Mouse (Mus musculus) CD8-positive naive resting alpha-beta T cell, adult 2 months (primary cell): ENCODE measurements around the gene Evx2.

Experiments used
- DNase-seq, 2 experiments: peaks; one replicate each; pipeline ENCODE4 v3.0.0; 2022; ENCODE audit warnings: low read depth in 2 of 2, low spot score in 2 of 2

The Evx2 gene

DNA sequence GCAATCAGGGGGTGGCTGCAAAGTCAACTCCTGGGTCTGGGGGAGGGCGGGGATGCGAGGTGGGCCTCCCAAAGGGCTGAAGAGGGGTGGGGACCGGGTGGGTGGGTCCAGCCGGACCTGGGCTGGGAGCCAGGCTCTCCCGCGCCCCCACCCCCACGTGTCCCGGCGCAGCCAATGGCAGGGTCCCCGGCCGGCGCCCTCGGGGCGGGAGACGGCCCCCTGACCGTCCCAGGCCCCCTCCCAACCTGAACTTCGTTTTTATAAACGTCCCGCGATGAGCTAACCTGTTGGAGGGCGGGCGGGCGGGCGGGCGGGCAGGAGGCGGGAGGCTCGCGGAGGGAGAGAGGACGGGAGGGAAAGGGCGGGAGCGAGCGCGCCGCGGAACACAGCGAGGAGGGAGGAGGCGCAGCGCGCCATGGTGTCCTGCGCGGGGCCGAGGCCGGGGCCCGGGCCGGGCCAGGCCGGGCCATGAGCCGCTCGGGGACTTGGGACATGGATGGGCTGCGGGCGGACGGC lies 8.5 kb upstream of the Evx2 start, which contains the start of gene Hoxd13:
Hoxd13 (plus strand) TSS at position 469 of the 516 bp plus-strand sequence.
- no peak for DNase-seq

DNA sequence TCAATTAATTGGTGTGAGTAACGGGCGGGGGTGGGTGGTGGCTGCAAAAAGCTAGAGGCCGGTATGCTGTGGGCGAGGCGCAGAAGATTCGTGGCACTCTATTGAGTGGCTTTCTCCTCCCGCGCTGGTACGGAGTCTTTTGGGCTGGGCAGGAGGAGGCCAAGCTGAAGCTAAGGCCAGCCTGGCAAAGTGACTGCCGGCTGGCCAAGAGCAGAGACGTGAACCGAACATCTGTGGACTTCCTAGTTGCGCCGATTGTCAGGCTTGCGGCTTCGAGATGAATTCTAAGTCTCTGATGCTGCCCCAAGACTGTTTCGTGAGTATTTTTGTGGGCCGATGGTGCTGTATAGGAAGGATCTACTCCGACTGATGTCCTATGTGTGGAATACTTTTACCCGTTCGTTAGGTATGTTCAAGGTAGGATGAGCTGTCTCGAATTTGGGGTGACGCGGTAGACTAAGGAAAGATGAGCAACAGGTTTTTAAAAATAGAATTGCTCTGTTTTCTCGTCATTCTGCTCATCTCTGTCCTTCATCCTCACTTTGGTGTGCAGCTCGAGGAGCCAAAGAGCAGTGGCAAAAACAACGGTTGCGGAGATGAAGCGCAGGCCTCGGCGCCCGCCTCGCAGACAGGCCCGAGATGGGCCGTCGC lies 8.0 kb upstream of the Evx2 start:
- DNase-seq = no peak

DNA sequence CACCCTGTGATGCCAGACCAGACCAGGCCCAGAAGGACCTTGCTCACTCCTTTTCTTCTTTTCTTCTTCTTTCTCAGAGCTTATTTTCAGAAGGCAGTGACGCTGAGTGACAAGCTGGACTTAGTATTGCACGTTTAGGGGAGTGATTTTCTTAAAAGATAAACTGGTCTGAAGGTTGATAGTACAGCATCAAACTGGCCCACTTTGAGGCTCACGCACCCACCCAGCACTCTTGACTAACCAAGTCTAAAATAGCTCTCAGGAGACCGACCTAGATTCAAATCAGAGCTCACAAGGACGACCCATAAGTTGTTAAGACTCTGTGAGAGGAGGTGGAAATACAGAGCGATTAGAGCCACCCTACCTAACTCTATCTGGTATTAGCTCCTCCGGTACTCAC lies 7.1 kb upstream of the Evx2 start:
- DNase-seq = no peak

DNA sequence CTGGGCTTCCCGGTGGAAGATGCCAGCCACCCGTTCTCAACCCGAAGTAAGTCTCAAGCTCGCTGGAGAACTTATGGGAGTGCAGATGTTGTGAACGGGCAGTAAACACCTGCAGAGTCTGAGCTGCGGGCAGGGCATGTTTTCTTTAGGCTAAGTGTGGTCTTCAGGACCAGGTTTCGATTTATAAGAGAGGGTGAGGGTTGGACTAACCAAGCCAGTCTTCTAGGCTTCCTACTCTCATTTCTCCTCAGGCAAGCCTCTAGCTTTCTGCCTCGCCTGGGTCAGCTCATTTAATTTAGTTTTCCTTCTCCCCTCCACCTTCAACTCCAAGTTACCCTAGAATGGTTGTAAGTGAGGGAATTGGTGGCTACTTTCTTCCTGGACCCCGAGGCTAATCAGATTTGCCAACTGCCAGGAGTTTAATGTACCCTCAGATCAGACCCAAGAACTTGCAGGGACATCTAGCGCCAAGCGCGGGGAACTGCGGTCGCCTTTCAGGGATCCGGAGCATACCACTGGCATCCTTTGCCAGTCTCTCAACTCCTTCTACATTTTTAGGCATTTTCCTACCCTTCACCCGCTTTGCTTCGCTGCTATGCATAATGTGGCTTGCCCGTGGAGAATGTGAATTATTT lies 4.1 kb upstream of the Evx2 start:
- DNase-seq = no peak

DNA sequence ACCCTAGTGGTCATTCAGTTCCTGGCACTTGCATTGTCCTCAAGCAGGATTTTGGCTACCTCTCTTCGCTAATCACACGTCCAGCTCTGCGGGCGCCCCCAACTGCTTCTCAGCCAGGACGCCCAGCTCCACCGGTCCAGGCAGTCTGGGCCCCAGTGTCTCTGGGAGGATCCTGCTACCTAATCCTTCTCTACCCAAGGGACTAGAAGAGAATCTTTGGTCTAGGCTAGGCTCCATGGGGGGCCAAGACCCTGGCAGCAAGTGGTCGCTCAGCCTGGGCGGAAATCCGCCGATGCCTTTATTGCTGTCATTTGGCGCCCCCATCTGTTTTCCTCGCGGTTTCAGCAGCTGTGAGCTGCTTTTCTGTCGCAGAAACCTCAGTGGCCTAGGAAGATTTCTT lies 2.3 kb upstream of the Evx2 start:
- no peak for DNase-seq

DNA sequence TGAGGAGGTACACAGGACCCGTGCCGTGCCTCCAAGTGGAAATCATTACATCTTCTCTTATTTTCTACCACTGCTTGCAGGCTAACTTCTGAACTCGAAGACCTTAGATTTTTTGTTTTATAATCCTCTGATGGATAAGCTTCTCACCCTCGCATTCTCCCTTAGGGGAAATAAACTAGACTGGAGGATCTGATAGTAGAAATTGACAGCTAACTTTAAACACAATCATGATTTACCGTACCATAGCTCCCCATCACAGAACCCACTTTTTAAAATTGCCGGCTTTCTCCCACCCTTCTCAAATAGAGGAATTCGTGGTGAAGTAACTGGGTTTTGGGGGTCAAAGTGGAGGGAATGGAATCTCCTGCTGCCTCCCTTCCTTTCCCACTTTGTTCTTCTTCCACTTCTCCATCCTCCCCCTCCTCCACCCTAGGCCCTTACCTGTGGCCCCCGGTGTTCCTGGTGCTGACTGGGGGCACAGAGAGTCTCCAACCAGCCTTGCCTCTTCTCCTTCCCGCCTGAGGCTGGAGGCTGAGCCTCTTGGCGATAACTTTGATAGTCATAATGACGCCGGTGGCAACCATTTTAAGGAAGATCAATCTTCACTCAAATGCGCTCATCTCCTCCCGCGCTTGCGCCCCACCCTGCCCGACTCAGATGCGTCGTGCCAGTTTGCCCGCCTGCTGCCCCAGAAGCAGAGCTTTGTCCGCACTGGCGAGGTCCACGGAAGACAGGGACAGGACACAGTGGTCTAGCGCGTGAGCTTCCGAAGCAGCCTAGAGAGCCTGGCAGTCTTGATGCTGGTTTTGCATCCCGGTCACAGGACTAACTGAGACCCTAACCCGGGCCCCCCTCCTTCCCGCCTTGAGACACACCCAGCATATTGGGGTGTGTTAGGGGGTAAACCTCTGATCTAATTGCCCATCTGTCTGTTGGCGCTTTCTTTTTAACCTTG lies 1.3 kb upstream of the Evx2 start:
- DNase-seq = no peak

DNA sequence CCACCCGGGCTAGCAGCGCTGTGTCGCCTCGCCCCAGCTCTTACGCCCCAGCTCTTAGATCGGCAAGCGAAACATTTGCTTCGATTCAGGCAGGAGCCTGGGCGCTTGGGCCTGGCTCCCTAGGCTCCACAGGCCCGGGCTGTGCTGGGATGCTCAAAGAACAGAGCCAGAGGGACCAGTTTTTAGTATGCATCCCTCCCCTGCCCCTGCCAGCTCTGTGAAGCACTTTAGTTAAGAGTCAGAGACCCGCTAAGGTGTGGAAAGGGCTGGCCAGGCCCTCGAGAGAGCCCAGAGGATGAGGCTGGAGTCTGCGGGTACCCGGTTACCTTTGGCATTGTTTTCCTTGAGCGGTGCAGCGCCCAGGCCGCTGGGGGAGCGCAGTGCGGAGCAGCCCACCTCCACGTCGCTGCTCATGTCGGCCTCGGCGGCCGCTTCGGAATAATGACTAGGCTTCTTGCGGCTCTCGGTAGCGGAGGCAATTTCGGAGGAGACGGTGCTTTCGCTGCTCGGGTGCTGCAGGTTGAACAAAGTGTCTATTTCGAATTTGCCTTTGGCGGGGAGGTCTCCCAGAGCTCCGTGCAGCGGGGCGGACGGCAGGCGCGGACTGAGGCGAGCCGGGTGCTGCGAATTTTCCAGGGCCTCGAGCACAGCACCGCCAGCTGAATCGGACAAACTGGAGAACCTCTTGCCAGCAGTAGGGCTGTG lies 538 bp downstream of the Evx2 start:
- DNase-seq = no peak

DNA sequence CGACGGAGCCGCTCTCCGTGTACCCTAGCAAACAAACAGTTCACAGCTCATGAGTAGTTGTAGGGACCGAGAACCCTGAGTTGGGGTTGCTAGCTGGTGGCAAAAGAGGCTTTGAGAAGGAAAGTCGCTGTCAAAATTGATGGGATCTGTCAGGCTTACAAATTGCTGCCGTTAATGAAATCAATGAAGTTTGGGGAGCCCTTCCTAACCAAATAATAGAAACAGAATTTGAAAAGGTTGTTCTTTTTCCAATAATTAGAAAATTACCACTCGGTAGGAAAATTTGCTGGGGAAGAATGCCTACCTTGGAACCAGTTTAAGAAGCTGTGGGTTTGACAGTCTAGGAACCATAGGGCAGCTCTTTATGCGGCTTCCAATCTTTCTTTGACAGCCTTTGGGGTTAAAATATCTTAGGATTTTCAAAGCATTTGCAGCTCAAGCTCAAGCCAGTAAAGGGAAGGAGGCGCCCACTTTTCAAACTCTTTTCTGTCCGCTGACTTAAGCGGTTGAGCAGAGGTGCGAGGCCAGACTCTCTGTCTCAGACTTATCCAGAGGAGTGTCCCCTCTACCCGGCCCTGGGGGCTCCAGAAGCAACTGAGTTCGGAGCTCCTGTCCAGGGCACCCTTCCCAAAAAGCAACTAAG lies 1.2 kb downstream of the Evx2 start:
- DNase-seq = no peak

DNA sequence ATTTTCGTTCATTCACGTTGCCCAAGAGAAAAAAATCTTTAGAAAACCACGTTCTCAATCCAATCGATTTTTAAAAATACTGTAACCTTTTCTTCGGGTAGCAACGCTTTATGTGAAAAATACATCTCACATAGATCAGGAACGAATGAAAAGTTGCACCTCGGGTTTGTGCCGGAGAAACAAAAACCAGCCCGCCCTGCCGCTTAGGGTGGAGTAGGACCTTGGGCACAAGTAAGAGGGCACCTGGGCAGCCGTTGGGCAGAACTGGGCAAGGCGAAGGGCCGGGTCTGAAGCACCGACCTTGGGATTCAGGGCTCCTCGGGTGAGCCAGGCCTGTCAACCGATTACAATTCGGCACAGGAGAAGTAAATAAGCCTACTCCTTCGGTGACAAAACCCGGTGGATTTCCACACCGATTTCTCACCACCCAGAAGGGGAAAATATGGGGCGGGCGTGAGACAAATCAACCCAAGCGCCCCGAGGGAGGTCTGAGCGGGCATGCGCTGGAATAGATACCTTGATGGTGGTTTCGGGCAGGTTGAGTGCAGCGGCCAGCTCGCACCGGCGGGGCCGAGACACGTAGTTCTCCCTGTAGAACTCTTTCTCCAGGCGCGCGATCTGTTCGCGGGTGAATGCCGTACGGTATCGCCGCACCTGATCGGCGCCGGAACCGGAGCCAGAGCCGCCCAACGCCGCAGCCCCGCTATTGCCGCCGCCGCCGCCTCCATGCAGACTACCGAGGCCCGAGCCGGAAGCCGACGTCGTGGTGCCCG lies 1.9 kb downstream of the Evx2 start:
- DNase-seq = no peak

DNA sequence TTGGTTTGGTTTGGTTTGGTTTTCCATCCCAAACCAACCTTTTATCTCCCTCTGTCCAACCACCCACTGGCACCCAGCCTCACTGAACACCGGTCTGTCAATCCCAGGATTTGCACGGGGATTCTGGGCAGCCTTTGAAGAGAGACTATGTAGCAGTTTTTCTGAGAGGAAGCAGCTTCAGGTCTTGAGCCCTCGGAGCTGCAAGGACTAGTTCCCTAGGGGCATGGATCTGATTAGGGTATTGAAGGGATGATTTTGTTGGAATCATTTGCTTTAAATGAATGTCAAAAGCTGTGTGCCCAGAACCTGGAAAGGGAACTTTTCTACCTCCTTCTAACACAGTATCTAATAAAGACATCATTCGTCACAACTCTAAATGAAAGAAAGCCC lies 2.7 kb downstream of the Evx2 start:
- DNase-seq = no peak

DNA sequence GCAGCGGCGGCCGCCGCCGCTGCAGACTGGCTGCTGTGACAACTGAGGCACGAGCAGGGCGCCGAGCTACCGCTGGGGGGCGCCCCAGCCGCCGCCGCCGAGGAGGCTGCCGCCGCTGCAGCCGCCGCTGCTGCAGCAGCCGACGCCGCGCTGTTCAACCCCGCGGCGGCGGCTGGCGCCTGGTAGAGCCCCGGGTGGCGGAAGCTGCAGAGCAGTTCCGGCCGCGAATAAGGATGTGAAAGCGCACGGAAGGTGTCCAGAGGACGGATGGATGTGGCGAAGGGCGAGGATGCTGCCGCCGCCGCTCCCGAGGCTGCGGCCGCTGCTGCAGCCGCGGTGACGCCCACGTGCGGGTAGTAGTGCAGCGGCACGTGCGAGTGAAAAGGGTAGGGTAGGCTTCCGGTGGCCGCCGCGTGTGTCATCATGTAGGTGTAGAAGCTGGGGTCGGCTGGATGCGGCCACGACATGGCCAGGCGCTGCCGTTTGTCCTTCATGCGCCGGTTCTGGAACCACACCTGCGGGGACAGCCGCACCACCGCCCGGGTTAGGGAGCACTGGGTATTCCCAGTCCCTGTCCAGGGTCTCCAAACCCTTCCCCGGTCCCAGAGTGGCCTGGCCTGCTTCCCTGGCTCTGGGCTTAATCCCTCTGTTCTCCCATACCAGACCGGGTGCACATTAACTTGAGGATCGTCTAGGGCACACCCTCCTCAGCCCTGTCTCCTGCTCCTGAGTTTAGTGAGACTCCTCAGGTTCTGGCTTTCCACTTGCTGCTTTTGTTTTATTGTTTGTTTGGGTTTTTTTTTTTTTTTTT lies 3.3 kb downstream of the Evx2 start:
- peak in 1 of 2 experiments; percentile 20 for DNase-seq

DNA sequence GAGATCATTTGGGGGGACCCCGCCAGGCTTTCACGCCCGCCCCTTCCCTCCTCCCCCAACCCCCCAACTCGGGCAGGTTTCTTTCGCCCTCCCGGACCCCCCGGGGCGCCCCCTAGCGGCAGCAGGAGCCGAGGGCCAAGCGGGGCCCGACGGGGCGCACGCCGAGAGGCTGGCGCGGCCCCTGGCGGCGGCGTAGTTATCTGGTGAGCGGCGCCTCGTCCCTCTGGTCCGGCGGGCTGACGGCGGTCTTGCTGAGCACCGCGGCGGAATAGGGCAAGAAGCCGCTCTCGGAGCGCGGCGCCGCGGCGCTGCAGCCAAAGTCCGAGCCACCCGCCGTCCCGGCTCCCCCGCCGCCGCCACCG lies 4.0 kb downstream of the Evx2 start:
- DNase-seq = no peak

DNA sequence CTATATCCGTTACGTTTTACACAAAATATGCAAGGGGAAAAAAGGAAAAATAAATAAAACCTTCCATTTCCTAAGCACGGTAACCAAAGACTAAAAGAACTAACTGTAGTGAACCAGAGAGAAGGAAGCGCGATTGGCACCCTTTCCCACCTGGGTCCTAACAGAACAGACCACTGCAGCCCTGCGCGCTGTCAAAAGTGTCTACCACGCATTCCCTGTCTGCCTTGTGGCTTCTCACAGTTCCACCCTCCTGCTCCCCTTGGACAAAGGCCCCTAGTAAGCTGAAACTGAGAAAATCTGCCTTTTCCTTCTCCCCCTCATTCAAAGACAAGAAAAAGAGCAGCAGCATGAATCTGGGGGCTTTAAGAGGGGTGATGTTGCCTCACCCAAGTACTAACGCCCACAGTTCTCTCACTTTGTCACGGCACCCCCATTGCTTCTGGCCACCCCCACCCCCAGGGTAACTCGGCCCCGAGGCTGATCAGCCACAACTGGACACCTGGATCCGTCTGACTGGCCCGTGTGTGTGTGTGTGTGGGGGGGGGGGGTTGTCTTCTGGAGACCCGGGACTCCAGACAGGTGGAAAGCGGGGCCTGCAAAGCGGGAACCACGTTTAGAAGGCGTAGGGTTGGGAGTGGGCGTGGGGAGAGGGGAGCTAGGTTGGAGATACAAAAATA lies 4.5 kb downstream of the Evx2 start:
- DNase-seq = no peak

DNA sequence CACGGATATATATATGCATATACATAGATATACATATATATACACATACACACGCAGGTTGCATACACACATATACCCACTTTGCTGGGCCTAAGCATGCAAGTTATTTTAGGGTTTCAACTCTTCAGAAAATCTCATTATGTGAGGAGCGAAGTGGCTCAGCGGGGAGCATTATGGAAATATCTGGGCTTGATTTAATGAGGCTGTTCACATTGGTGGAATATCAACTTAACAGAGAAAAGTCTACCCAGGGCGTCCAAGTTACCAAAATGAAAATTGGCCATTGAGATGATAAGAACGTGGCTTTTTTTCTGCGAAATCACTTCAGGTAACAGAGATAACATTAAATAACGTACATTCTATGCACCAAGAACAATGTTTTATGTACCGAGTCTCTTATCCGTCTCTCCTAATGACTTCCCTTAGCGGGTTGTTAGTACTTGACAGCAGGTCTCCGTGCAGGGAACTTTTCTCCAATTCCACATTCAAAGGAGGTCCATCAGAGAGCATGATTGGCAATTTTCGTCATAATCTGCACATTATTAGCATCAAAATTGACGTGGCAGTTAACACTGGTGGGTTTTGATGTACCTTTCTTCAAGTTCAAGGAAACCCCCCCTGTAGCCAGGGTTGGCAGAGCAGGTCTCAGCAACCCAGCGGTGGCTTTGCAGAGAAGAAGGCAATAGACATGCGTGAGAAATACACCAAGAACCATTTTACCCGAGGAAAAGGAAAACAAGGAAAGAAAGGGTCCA lies 5.4 kb downstream of the Evx2 start:
- DNase-seq = no peak

DNA sequence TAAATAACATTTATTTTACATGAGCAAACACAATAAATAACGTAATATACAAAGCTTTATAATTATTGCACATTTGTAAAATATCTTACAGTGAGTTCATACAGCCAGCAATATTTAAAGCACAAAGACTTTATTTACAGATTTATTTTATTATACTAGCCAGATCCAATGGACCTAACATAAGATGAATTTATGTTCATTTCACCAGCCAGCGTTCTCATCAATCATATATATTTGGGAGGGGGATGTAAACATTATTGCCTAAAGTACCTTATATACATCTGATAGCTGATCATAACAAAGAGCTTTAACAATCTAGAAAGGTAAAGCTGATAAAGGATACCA lies 6.4 kb downstream of the Evx2 start:
- DNase-seq = no peak

DNA sequence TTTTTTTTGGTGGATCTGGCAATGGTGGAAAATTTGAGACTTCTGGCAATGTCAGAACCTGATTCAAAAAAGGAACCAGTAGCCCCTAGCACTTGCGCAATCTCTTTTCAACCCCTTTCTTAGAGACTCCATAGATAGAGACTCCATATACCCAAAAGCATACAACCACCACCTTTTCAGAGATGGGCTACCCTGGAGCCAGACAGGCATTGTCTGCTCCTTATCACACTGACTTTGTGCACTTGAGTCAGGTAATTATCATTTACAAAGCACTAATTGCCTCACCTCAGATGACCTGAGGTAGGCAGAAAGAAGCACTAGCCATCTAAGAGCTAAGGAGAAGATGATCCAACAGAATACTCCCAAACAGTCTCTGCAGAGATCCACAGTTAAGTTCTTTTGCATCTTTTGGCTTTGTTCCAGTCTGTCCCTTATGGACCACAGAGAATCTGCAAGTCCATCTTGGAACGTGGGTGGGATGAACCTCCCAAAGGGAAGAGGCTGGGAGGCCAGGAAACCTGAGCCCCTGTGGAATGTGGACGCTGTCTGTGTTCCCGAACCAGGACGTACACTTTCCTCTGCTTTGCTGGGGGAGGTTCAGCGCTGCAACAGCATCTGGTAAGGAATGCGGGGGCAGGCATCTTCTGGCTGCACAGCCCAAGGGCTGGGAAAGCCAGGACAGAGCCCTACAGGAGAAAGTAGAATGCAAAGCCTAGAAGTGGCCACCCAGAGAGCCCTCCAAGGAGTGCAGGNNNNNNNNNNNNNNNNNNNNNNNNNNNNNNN lies 12.1 kb downstream of the Evx2 start:
- DNase-seq = no peak

DNA sequence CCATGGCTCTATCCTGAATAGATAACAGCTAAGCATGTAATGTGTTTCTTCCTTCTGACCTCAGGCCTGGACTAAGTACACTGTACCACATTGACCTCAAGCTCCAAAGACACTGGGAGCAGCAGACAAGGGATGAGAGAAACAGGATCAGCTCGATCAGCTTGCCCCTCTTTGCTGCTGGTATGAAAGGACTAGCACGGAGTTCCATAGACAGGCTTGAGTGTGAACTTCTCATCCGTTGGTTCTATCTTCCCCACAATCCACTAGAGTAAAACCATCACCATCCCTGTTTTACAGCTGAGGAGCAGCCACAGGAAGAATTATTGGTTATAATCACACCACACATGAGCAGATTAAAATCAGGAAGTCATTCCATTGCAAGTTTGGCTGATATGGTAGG lies 13.7 kb downstream of the Evx2 start:
- DNase-seq = no peak
